Mouse (Mus musculus) layer of hippocampus, adult 11-12 months (tissue): ENCODE data around the gene Mrgprd.

ENCODE experiments used
- DNase-seq: peaks from one replicate; pipeline ENCODE4 v3.0.0; 2022; ENCODE audit warnings: low spot score

Gene Mrgprd

GRCm38 (mm10) chr7:145314785-145315411 lies at the start of gene Mrgprd:
Gene Mrgprd (plus strand): TSS chr7:145314835.
- no peak for DNase-seq

- no peak for DNase-seq
Observed at GRCm38 (mm10) chr7:145266011-145266410, 48.6 kb upstream of the Mrgprd start.

GRCm38 (mm10) chr7:145268890-145269289 lies 45.7 kb upstream of the Mrgprd start:
- no peak for DNase-seq

DNA sequence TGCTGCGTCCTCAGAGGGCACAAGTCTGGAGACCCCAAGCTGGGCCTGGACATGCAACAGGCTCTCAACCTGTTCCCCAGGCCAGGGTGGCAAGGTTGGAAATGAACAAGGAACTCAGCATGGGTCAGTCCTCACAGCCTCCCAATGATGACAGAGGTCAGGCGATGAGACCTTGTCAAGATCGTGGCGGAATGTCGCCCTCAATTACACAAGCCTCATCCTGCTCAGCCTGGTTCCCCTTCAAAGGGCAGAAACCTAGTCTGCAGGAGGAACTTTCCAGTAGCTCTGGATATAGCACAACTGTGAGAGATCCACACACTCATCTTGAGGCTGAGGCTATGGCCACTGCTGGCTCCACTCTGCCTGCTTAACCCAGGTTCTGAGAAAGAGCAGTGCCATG lies 43.7 kb upstream of the Mrgprd start:
- no peak for DNase-seq

DNA sequence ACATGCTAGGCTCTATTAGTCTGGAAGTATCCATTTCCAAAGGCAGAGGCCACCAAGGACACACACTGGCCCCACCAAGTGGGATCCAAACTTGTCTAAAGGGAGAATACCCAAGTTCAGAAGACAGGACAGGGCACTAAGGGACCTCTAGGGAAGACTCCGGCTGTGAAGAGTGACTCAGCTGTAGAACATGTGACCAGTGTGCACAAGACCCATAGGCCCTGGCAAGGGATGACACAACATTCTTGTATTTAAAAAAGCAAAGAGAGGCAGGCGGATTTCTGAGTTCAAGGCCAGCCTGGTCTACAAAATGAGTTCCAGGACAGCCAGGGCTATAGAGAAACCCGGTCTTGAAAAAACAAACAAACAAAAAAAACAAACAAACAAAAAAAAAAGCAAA lies 39.1 kb upstream of the Mrgprd start:
- DNase-seq = no peak

DNA sequence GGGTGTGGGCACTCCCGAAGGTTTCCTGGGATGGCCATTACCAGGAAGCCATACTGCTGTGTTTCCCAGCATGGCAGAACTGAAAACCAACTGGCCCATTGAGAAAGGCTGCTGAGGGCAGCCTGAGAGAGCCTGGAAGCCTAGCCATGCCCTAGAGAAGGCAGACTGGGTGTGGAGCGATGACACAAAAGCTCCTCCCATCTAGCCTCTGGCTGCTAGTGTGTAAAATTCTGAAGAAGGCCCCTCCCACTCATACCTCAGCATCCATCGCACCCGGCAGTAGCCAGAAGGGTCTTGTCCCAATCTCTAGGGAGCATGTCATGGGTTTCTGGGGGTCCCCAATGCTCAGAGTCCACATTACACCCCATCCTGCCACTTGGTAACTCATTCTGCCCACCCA lies 33.2 kb upstream of the Mrgprd start:
- no peak for DNase-seq

GRCm38 (mm10) chr7:145283041-145283440 lies 31.6 kb upstream of the Mrgprd start:
- no peak for DNase-seq

DNA sequence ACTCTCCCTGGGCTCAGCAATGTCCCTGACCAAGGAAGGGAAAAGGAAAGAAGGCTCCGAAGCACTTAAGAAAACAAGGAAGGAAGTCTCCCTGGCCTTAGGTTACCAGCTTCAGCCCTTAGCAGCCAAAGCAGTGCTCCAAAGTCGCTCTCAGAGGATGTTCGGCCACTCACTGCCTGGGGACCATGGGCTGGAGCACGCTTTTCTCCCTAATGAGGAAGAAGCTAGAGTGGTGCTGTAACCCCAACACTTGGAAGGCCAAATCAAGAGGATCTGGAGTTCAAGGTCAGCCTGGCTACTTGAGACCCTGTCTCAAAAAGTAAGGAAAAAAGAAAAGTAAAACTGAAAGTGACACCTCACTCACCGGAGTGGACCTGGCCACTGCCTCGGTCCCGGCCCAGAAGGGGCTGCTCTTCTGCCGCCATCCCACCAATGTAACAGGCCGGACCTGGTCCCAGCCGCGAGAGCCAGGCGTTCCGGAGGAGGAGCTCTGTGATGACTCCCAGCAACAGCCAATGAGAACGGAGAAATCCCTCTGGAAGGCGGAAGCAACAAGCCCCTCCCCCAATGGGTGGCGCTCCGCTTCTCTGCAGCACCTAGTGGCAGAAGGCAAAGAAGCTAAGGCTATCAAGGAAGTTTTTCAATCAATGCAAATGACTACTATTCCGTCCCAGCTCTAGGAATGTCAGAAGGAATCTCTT lies 31.0 kb upstream of the Mrgprd start, which contains the start of gene Tpcn2:
Gene Tpcn2 (minus strand): TSS at position 525 of the 701 bp plus-strand sequence.
- DNase-seq = peak; percentile 92

DNA sequence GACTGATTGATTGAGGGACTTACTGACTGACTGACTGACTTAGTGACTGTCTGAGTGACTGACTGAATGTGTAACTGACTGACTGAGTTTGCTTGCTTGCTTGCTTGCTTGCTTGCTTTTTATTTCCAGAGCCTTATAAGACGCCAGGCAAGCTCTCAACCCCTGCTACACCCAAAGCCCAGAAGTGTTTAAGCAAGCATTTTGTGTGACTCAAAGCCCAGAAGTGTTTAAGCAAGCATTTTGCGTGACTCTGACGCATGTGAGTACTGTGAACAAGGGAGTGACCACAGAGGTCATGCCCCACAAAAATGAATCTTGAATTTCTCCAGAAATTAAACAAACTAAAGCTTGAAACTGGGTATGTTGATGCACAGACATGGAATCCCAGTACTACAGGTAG lies 30.3 kb upstream of the Mrgprd start:
- DNase-seq = no peak

DNA sequence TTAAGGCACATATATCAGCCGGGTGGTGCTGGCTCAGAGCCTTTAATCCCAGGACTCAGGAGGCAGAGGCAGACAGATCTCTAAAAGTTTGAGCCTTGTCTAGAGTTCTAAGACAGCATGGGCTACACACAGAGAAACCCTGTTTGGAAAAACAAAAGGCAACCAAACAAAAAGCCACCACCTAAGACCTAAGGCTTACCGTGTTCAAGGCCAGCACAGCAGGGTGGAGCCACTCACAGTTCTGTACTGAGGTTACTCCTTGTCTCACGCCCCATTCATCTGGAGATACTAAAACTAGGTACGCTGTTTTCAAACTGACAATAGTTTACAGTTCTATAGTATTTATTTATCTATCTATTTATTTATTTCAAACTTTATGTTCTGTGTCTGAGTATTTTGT lies 29.2 kb upstream of the Mrgprd start:
- no peak for DNase-seq

DNA sequence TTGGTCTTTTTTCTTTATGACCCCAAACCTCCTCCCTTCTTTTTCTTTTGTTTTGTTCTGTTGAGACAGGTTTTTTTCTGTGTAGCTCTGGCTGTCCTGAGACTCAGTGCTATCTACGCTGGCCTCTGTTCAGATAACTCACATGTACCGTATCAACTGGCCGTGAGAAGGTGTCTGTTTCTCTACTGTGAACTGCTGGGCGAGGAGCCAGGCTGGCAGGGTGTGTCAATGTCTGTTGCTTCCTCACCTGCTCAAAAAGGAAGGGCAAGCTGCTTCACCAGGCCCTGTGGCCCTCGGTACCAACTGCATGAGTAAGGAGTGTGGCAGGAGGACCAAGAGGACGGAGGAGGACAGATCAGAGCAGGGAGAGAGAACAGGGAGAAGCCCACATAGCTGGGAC lies 27.2 kb upstream of the Mrgprd start:
- DNase-seq = no peak

- no peak for DNase-seq
Observed at GRCm38 (mm10) chr7:145289302-145289701, 25.3 kb upstream of the Mrgprd start.

GRCm38 (mm10) chr7:145291847-145292246 lies 22.8 kb upstream of the Mrgprd start:
- no peak for DNase-seq

- DNase-seq = no peak
Observed at GRCm38 (mm10) chr7:145292726-145293125, 21.9 kb upstream of the Mrgprd start.

GRCm38 (mm10) chr7:145293859-145294258 lies 20.8 kb upstream of the Mrgprd start:
- no peak for DNase-seq

GRCm38 (mm10) chr7:145298666-145299490 lies 15.8 kb upstream of the Mrgprd start:
- no peak for DNase-seq

- DNase-seq = no peak
Observed at GRCm38 (mm10) chr7:145299562-145300320, 14.9 kb upstream of the Mrgprd start.

DNA sequence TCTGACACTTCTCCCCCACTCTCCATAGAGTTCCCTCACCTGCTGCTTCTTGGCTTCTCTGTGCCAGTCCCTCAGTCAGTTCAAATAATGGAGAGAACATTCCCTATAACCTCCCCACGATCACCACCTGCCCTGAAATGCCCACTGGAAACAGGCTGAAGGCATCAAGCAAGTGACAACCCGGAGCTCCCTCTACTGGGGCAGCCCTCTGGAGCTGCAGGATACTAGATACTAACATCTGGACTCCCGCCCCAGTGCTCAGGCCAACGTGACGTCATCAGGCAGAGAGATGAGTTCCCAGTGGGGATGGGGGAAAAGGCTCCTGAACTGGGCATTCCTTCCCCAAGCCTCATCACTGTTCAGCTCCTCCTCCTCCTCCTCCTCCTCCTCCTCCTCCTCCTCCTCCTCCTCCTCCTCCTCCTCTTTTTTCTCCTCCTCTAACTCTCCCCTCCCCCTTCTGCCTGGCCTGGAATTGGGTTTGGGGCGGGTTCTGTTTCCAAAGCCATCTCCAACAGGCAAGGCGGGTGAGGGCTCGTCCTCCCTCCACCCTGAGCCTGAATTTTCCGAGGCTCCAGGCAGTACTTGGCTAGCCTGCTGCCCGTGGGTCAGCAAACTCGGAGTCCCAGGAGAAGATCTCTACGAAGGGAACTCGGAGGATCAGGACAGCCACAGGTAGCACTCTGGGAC lies 14.2 kb upstream of the Mrgprd start, which contains the start of gene Mrgprf:
Gene Mrgprf (plus strand): TSS at position 508 of the 687 bp plus-strand sequence.
- DNase-seq = no peak

- DNase-seq = no peak
Observed at GRCm38 (mm10) chr7:145301008-145301340, 13.7 kb upstream of the Mrgprd start.

GRCm38 (mm10) chr7:145301341-145302005 lies 13.2 kb upstream of the Mrgprd start:
- no peak for DNase-seq
